Mouse (Mus musculus) brain, embryonic 14.5 days (tissue): ENCODE measurements around the gene Bola3. TPM values are rescaled to one million over a fixed set of nuclear protein-coding genes. Genes with fewer than 3 reads are reported as not detected.
"Not testable (repeated sequence)": the region's sequence is repeated elsewhere in the genome, so short reads cannot be mapped to it uniquely, and the experiment has no call there.

Source experiments
- DNase-seq: peaks from one replicate; pipeline ENCODE4 v3.0.0-alpha.2; 2011; ENCODE audit warnings: low read depth
- CTCF ChIP-seq: fragments of 200-500 bp; IDR thresholded peaks from 2 replicates; pipeline ENCODE4 v1.5.1; 2012; ENCODE audit warnings: inconsistent platforms, mild to moderate bottlenecking, moderate library complexity, borderline replicate concordance; ENCODE audit not compliant: insufficient read depth, insufficient read length; ENCODE audit errors: extremely low read depth
- POLR2A ChIP-seq: fragments of 200-500 bp; IDR thresholded peaks from 2 replicates; pipeline ENCODE4 v1.6.1; 2012; ENCODE audit warnings: mild to moderate bottlenecking, inconsistent platforms, borderline replicate concordance; ENCODE audit not compliant: poor library complexity, insufficient read depth, insufficient read length, severe bottlenecking; ENCODE audit errors: extremely low read depth
- polyA plus RNA-seq: library from polyadenylated mRNA; depleted of rRNA; stranded (reverse); fragments of >200 nt; gene quantifications from 2 replicates; pipeline ENCODE4 v1.2.3, GENCODE M21; 2012

Gene Bola3
- polyA plus RNA-seq, 1 experiment, result 18.9 TPM

GRCm38 (mm10) chr6:83323652-83324419, 25.1 kb upstream of the Bola3 start:
- DNase-seq, result no peak
- TF ChIP-seq POLR2A (no peak), CTCF (no peak)

DNA sequence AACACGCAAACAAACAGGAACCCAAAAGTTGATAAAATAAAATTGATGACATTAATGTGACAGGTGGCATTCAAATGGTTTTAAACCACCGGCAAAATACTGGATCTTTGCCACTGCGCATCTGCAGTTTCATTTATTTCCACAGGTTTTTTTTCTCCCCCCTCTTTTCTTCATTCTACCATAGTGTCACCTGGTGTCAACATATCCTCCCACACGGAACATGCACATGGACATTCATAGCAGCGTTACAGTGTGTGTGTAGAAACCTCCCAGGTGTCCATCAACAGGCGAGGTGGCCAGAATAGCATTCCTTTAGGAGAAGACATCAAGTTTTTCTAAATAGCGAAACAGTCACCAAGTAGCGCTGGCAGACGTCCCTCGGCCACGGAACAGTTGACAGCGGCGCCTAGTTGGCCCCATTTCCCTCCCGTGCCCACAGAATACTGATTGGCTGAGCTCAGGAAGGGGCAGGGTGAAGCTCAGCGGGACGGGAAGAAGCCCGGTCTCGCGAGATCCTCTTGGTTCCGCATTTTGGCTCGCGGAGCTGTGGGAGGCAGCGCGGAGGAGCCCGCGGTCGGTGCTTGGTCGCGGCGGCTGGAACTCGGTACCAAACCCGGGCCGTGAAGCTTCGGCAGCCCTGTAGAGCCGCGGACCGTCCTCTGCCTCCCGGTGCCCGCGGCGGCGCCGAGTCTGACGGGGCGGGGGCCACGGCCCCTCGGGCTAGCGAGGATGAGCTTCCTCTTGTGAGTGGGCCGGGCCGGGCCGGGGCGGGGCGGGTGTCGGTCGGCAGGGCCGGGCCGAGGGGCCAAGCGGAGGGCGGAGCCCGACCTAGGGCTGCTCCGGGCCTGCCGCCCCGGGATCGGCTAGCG, 23.2 kb upstream of the Bola3 start, which contains the start of the genes Mthfd2 and Mob1a:
TSS of gene Mthfd2 (minus strand) at position 384 of the 869 bp plus-strand sequence.
TSS of gene Mob1a (plus strand) at position 492 of the 869 bp plus-strand sequence.
- TF ChIP-seq CTCF, result no peak
- peak; percentile 89 for TF ChIP-seq POLR2A
- DNase-seq, result peak; percentile 98

- no peak for DNase-seq
- TF ChIP-seq POLR2A (no peak), CTCF (no peak)
These were observed 22.6 kb upstream of the Bola3 start for GRCm38 (mm10) chr6:83326394-83326736.

- DNase-seq, result no peak
These were observed 22.2 kb upstream of the Bola3 start for GRCm38 (mm10) chr6:83326761-83327160.

DNA sequence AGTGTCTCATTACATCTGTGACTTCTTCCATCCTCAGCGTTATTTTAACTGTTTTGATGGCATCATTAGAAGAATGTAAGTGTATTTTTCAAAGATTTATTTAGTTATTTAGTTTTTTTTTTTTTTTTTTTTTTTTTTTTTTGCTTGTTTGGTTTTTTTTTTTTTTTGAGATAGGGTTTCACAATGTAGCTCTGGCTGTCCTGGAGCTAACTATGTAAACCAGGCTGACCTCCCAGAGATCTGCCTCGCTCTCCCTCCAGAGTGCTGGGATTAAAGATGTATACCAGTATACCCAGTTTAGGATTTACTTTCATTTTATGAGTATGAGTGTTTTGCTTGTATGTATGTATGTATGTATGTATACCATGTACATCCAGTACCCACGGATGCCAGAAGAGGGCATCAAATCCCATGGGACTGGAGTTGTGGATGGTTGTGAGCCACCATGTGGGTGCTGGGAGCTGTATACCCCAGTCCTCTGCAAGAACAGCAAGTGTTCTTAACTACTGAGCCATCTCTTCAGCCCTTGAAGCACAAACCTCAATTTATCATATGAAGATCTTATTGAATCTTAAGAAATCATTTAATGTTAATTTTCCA, 21.3 kb upstream of the Bola3 start:
- TF ChIP-seq POLR2A (no peak), CTCF (no peak)
- DNase-seq, result no peak

More at GRCm38 (mm10) chr6:83326761-83327160, 22.2 kb upstream of the Bola3 start:
- TF ChIP-seq POLR2A, result no peak
- no peak for TF ChIP-seq CTCF

GRCm38 (mm10) chr6:83341387-83341786, 7.6 kb upstream of the Bola3 start:
- DNase-seq, result no peak
- TF ChIP-seq POLR2A (no peak), CTCF (no peak)

- TF ChIP-seq POLR2A (no peak), CTCF (no peak)
- no peak for DNase-seq
These were observed 6.0 kb upstream of the Bola3 start for GRCm38 (mm10) chr6:83342957-83343356.

DNA sequence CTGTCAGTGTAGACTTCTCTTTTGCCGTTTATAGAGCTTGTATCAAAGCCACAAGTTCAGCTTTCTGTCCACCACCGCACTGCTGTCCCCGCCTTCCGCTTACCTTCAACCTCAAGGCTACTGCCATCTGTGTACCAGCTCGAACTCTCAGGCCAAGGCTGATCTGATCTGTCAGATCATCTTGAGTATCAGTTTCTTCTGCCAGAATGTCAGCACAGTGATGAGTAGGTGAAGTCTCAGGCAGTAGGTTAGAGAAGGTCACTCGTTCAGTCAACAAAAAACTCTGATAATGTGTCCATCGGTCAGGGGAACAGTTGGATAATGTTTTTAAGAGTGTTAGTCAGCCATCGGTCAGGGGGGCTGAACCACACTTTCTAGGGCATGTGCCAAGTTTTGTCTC, 3.7 kb upstream of the Bola3 start:
- not testable (repeated sequence) for DNase-seq

DNA sequence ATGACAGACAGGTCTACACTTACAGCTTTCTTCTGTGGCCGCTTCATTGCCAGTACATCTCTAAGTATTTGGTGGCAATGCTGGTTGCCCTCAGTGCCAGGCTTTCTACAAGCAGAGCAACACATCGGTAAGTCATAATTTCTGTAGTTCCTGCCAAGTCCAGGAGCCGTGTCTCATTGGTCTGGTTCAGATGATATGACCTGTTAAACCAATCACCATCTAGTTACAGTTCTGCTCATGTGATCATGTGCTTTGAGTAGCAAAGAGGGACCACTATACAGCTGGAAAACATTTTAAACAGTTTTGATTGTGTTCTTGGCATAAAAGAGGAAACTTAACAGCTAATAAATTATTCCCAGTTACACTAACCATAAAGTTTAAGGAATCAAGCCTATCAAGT, 1.0 kb upstream of the Bola3 start:
- DNase-seq, result no peak
- TF ChIP-seq CTCF (no peak), POLR2A (no peak)

- peak; percentile 82 for DNase-seq
- TF ChIP-seq POLR2A, result peak; percentile 96
- TF ChIP-seq CTCF, result peak; percentile 82
These were observed 469 bp downstream of the Bola3 start for GRCm38 (mm10) chr6:83349274-83349958.

DNA sequence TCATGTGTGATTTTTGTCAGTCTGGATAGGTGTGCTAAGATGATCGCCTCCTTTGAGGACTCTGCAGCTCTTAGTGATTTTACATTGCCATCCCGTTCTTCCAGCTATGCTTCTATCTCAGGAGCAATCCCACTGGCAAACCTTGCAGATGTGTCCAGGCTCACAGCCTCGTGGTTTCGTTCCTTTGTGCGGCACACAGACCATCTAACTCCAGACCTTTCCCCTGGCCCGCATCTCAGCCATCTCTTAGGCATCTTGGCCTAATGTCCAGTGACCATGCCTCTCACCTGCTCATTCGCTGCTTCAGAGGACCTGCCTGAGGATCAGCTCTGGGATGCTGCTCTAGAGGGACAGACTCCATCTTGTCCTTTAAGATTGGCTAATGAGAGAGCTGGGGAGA, 1.2 kb downstream of the Bola3 start:
- TF ChIP-seq POLR2A (no peak), CTCF (no peak)
- no peak for DNase-seq
